Mouse (Mus musculus) macrophage (primary cell): ENCODE data around the gene Gm15023. TPM values are rescaled to one million over a fixed set of nuclear protein-coding genes. Genes with fewer than 3 reads are reported as not detected.
"Not testable (repeated sequence)": the region's sequence is repeated elsewhere in the genome, so short reads cannot be mapped to it uniquely, and the experiment has no call there.

ENCODE experiments used
- H3K27ac ChIP-seq: fragments of 350-480 bp; formaldehyde crosslinking; 2 replicates; pipeline ENCODE4 v1.9.0; 2021
- H3K36me3 ChIP-seq: fragments of 350-480 bp; formaldehyde crosslinking; 2 replicates; pipeline ENCODE4 v1.9.0; 2021; ENCODE audit errors: inconsistent target
- H3K4me3 ChIP-seq: fragments of 350-480 bp; formaldehyde crosslinking; 2 replicates; pipeline ENCODE4 v1.9.0; 2021; ENCODE audit errors: inconsistent target
- H3K79me2 ChIP-seq: fragments of 350-480 bp; formaldehyde crosslinking; 2 replicates; pipeline ENCODE4 v1.9.0; 2021; ENCODE audit errors: inconsistent target
- WGBS: methylation state at CpG from one replicate; pipeline ENCODE4 v1.1.7; 2026; ENCODE audit warnings: inconsistent platforms; ENCODE audit not compliant: missing documents; 5-methylcytosine and 5-hydroxymethylcytosine counted together
- polyA plus RNA-seq: library from polyadenylated mRNA; stranded (reverse); fragments of 250-400 nt; gene quantifications from 3 replicates; pipeline ENCODE4 v1.2.4, GENCODE M21; 2018; ENCODE audit warnings: inconsistent platforms
- total RNA-seq, 78 experiments: library from RNA; depleted of rRNA; stranded (reverse); fragments of 250-400 nt; gene quantifications; 1 replicate in 9 of 78; 2 replicates in 24 of 78; 3 replicates in 43 of 78; 4 replicates in 2 of 78; pipeline ENCODE4 v1.2.4; 2018; ENCODE audit warnings: inconsistent platforms in 56 of 78

Gm15023 gene
- total RNA-seq (2018; cell fraction: chromatin; rRNA removed): not detected
- total RNA-seq (2018; cell fraction: cytosol; rRNA removed): not detected
- total RNA-seq (2018; cell fraction: nucleus; rRNA removed): not detected
- polyA plus RNA-seq: not detected in 3 replicates

DNA sequence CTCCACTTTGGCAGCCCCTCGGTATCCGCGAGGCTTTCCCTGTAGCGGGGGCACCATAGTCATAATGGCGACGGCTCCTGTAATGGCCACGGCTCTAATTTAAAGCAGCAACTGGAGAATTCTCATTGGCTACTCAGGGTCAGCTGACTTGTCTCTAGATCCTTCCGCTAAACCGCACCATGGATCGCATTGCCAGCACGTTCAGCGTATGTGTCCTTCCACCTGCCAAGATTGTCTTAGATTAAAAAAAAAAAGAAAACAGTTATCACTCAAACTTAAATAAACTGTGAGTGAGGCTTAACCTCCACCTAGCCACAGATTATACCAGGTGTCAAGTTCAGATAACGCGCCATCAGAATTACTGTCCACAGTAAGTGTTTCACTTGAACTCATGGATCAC lies at the start of gene Gm15023:
TSS of gene Gm15023 (minus strand) at position 101 of the 400 bp plus-strand sequence.
- H3K79me2 ChIP-seq, H3K4me3 ChIP-seq, H3K27ac ChIP-seq, H3K36me3 ChIP-seq: not testable (repeated sequence)
- no CpG with 5 or more reads among the region's 14 CpGs for WGBS

DNA sequence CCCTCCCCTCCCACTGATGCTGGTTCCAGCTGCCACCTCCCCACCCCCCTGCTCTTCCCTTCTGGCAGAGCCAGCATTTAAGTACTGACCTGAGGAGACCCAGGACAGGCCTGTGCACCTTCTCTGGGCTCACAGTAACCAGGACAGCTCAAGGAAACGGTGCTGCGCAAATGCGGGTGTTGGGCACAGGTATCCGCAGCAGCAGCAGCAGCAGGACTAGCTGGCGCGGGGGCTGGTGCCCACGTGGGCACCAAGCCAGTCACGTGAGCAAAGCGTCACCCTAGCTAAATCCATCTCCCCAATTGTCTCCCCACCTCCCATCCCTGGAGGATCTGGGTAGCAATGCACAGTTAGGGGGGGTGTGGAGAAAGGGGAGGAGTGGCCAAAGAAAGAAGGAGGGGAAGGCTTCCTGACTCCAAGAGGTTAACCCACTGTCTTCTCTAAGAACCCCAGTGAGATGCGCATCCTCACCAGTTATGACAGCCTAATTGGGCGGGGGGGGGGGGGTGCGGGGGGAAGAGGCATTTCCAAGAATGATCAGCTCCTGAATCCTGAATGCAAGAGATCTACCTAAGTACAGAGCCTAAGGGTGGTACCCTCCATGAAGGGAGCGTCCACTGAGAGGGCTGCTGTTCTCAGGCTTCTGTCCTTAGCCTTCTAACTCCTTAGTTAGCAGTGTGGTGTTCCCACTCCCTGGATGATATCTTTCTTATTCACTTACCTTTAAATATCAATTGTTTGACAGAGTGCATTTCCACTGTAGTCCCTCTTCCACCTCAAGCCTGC lies 33.2 kb upstream of the Gm15023 start, which contains the start of gene Tceal6:
TSS of gene Tceal6 (minus strand) at position 252 of the 786 bp plus-strand sequence.
- Histone ChIP-seq H3K4me3 (no peak within 1 kb of the TSS), H3K79me2 (no peaks in the 10 kb centered on the region), H3K36me3 (no peaks in the 10 kb centered on the region), H3K27ac (no peak within 1 kb of the TSS)
- WGBS: 19% methylated on average over 13 of the region's 13 CpGs

DNA sequence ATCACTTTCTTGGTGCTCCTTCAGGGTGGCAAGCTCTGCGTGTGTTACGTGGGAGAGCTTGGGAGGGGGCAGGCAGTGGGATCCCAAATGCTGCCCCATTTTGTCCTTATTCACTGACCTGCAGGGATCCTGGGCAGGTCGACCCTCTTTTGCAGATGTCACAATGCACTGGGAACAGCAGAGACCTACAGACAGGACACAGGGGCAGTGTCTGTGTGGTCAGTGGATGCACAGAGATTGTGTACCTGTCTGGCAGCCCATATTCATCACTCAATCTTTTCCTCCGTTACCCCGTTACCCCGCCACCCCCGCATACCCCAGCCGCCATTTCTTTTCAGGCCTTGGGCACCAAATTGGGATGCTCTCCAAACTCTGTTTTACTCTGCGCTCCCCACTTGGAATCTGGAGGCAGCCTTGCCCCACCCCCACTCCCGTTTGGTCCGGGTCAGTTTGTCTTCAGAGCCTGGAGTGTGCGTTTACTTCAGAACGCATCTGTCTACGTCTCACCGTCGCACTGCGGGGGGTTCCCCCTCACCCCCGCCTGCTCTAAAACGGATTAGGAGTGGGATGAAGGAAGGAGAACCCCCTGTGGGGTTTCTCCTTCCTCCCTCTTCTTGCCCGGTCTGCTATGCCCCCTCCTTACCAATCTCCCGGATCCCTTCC lies 32.5 kb upstream of the Gm15023 start:
- WGBS: 27% methylated on average over 15 of the region's 21 CpGs
- H3K27ac ChIP-seq, H3K36me3 ChIP-seq, H3K79me2 ChIP-seq, H3K4me3 ChIP-seq: not testable (repeated sequence)

DNA sequence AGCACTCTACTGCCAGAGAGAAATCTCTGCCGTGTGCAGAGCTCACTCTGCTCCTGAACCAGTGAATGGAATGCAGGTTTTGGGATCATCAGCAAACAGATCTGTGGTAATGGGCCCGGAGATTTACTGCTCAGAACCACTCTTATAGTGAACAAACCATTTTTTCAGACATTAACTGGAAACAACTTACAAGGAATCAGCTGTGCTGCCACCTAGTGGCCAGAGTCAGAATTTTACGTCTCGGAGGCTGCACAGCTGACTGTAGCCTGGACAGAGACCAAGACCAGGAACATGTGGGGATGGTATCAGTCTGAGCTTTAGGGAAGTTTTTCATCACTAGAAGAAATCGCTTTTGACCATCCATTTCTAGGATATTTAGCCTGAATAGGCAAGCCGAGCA lies 12.5 kb upstream of the Gm15023 start:
- not testable (repeated sequence) for H3K4me3 ChIP-seq, H3K36me3 ChIP-seq, H3K79me2 ChIP-seq, H3K27ac ChIP-seq
- no CpG with 5 or more reads among the region's 6 CpGs for WGBS

DNA sequence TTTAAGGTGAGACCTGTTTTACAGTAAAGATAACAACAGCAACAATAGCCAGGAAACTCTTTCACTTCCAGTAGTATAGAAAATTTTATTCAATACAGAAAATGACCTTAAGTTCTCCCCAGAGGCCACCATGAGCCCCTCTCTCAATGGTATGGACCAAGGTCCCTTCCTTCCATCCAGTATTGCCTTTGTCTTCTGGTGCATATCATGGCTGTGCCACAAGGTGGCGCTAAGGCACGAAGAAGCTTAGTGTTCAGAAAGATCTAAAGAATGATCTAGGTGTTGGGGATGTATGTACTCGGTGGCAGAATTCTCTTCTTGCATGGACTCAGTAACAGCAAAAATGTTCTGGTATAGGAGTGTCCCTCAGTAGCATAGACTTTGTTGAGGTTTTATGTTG lies 11.2 kb upstream of the Gm15023 start:
- not testable (repeated sequence) for H3K27ac ChIP-seq, H3K4me3 ChIP-seq, H3K36me3 ChIP-seq, H3K79me2 ChIP-seq
- no CpG with 5 or more reads among the region's 3 CpGs for WGBS

Other genes starting within 250 kb of the Gm15023 start
- 0.14 TPM in 1 of 3 replicates, not detected in the others for gene Nxf2, start 212.9 kb downstream of the Gm15023 start, polyA plus RNA-seq
- gene Zmat1, start 168.4 kb downstream of the Gm15023 start, polyA plus RNA-seq: 3.5 to 8.8 TPM (median 4.4 TPM) in 3 replicates
- gene Tceal6, start 33.1 kb upstream of the Gm15023 start, polyA plus RNA-seq: not detected in 3 replicates
- not detected in 3 replicates for gene Pramel3, start 124.7 kb upstream of the Gm15023 start, polyA plus RNA-seq
- gene Gm5128, start 195.7 kb upstream of the Gm15023 start, polyA plus RNA-seq: not detected in 3 replicates